Mouse (Mus musculus) embryo, embryonic 11 days (tissue): ENCODE results near the gene Tapt1.
"Not testable (repeated sequence)": the region's sequence is repeated elsewhere in the genome, so short reads cannot be mapped to it uniquely, and the experiment has no call there.

ENCODE experiments used
- DNase-seq: peaks from one replicate; pipeline ENCODE4 v3.0.0-alpha.2; 2015

Tapt1 gene

DNA sequence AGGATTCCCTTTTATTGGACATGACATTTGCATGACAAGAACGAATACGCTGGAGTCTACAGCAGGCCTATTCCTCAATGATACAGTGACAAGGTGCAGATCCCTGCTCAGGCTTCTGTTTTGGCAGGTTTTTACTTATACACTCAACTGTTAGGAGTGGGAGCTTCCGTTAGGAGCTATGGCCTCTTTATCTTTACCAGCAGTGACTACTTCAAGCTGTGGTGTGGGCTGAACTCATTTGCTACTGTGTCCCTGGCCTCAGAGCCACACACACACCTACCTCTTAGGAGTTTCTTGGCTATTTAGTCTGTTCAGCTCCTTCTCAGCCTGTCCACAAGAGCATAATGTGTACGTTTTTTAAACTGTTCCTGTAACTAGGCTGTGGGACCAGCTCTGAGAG, 30.3 kb downstream of the Tapt1 start:
- DNase-seq = no peak

DNA sequence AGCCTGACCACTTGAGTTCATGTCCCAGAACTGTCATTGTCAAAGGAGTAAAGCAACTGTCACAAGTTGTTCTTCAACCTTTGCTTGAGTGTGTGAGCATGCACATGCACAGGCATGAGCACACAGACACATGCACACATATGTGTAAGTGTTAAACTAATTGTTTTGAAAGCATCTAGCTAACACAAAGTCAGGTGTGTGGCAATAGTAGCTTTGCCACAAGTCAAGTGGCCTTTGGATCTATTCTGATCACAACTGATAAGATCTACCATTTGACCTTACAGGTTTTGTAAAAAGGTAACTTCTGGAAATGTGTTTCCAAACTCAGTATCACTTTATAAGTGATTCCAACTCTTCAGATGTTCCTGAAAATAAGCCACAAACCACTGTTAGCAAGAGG, 39.1 kb downstream of the Tapt1 start:
- DNase-seq = no peak

DNA sequence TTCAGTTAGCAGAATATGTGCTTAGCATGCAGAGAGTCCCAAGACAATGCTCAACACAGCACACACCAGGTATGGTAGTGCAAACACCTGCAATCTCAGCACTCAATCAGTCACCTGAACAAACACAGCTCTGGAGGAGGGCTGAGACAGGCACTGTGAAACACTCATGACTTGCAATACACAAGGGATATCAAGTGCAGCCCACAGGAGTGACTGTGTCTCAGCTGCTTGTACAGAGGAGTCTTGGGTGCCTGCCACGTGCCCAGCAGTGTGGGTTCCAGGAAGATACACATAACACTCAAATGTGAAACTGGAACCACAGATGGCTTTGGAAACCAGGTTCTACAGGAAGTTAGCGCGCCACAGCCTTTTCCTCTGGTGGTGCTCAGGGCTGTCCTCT, 44.8 kb downstream of the Tapt1 start:
- DNase-seq = no peak

GRCm38 (mm10) chr5:44180450-44180849, 46.0 kb downstream of the Tapt1 start:
- no peak for DNase-seq

DNA sequence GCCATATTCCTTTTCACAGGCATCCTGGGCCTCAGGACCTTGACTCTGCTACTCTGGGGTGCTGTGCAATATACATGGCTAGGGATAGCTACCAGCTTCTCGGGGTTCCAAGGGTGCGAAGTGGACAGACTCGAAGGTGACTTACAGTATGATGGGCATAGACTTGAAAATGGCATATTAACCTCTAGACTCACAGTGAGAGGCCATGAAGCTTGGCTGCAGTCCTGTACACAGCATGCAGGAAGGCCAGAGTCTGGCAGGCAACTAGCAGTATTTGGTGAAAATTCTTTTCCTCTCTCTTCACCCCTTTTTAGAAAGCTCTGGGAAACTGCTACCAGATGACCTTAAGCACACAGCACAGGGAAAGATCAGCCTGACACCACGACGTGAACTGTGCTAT, 52.4 kb downstream of the Tapt1 start:
- DNase-seq = no peak

- DNase-seq = no peak
These were observed 59.6 kb downstream of the Tapt1 start for GRCm38 (mm10) chr5:44166866-44167265.

GRCm38 (mm10) chr5:44165854-44166253, 60.6 kb downstream of the Tapt1 start:
- peak; percentile 58 for DNase-seq

DNA sequence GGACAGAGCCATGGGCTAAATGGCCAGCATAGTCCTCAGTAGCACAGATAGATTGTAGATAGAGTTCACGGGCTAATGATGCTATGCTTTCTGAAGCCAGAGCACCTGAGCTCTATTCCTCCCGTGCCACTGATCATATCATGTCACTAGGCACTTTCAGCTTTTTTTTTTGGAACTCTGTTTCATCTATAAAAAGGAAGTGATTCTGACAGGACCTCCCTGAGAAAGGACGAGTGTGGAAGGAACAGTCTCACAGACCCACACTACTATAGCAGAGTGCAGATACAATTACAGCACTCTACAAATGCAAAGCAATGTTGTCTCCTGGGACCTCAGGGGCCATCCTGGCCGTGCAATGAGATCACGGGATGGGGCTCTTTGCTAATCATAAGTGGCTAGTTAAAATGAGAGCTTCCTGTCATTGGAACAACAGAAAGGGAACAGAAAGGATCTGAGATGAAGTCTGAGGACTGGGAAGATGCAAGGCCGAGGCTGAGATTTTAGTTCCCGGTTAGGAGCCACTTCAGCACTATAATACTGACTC, 62.1 kb downstream of the Tapt1 start:
- DNase-seq = no peak

DNA sequence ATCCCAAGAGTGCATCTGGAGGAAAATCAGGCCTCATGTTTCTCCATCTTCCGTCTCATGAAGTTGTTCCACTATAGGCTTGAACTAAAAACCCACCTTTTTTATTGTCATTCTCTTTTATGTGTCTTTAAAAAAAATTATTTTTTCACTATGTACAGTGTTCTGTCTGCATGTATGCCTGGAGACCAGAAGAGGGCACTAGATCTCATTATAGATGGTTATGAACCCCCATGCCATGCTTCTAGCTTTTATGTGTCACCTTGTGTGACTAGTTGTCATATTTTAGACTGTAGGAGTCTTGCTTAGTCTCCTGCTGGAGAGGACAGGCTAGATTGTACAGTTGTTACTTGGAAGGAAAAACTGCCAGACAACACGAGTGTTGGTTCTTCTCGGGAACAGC, 63.1 kb downstream of the Tapt1 start:
- no peak for DNase-seq

DNA sequence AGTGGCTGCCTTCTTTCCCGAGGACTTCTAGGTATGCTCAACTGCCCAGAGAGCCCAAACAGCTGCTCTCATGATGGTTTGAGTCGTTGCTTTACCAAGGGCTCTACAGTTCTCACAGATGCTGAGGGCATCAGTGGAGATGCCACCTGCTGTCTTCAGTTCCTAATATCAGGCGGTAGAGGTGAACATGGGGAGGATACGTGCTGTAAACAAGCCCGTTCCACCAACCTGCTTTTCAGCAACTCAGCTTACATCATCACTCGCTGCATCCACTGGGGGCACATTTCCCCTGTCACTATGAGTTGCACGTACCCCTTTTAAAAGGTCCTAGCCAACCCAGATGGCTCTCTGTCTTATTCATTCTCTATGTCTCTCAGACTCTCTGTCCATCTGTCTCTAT, 63.6 kb downstream of the Tapt1 start:
- DNase-seq = no peak

GRCm38 (mm10) chr5:44159679-44160438, 66.6 kb downstream of the Tapt1 start:
- DNase-seq = no peak

GRCm38 (mm10) chr5:44159231-44159630, 67.2 kb downstream of the Tapt1 start:
- DNase-seq = no peak

DNA sequence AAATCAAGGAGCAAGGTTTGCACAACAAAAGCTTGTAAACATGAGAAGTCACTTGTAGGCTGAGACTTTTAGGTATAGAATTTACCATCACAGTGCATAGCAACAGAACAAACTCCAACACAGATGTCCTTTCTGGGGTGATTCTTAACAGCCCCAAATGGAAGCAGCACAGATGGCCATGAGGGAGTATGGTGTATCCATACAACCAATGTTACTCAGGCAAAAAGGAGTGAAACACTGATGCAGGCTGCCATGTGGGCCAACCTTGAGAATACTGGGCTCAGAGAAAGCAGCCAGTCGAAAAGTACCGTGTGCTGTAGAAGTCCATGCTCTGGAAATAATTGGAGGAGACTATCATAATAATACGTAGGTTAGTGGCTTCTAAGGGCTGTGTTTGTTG, 68.0 kb downstream of the Tapt1 start:
- no peak for DNase-seq

DNA sequence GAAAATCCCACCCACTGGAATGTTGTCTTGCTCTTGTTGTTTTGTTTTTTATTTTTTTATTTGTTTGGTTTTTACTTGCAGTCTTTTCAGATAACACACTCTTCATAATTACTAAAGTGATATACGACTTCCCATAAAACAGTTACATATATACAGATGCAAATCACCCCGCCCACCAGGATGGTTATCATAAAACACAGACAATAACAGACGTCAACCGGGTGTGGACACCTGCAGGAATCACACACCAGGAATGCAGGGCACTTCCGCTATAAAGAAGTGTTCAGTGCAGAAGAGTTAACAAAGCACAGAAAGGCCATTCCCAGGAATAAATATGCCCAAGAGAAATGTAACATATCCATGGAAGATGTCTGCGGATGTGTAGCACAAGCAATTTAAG, 68.7 kb downstream of the Tapt1 start:
- DNase-seq = no peak

DNA sequence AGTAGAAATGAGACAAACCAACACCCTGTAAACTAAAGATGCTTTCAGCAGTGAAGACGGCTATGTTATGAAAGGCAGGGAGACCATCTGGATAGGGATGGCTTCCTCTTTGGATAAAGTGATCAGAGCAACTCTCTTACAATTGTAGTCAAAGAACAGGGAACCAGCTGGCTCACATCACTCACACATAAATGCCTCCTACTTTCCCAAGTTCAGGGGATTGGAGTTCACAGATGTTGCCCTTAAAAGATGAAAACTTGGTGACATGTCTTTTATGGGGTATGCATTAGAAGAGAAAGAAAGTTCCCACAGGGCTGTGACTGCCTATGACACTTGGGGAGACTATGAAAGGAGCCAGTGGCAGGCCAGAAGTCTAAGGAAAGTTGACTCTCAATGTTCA, 73.4 kb downstream of the Tapt1 start:
- DNase-seq = no peak

DNA sequence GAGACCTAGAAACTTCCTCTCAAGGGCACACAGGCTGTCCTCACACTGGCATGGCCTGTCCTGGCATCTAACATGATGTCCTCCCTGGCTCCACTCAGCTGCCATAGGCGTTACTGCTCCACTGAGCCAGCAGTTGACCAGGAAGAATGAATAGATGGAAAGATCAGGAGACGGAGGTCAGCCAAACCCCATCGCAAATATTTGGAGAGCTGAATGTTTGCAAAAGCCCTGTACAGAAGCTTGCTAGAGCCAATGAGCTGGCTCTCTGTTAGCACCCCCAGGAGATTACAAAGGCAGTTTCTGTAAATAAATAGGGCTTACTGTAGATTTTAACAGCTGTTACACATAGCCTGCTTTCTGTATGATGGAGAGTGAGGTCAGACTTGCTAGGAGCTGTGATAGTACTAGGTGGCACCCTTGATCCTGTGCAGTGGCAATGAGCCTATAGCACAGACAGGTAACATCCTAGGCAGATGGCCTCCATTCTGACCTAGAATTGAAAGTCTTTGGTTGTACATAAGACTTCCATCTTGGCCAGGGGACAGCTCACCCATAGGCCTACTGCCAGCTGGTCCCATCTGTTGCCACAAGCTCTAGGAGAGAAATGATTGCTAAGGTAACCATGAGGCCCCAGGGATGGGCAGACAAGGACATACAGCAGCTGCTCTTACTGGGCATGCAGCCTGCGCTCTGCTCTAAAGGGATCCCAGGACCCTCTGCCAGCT, 74.9 kb downstream of the Tapt1 start:
- DNase-seq = no peak

- DNase-seq = no peak
These were observed 78.7 kb downstream of the Tapt1 start for GRCm38 (mm10) chr5:44147732-44148131.

DNA sequence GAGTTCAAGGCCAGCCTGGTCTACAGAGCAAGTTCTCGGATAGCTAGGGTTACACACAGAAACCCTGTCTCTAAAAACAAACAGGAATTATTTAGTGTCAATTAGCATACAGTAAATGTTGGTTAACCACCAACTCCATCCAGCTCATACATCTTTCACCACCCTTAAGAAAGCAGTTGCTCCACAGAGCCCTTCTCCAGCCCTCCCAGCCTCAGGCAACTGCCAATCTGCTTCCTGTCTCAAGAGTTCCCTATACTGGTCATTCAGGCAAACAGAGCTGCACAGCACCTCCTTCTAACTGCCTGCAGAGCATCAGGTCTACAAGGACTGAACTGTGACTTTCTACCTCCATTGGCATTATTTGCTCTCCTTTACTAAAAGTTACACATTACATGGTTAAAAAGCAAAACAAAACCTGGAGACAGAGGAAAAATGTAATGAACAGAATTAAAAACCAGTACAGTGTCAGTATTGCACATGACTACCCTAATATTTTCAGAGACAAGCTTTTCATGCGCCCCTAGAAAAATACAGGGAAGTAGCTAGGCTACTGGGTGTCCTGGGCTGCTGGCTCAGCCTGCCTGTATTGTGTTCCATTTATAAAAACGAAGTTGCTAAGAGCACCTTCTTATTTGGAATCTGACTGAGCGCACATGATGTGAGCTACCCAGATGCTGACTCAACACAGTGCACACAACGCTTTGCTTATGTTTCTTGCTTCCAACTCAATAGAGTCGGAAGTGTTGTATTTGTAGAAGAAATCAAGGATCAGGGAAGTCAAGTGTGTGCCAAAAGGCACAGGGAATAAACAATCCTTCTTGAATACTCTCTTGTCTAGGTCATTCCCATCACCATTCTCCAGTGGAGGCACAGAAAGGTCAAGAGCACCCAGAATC, 79.7 kb downstream of the Tapt1 start:
- no peak for DNase-seq

DNA sequence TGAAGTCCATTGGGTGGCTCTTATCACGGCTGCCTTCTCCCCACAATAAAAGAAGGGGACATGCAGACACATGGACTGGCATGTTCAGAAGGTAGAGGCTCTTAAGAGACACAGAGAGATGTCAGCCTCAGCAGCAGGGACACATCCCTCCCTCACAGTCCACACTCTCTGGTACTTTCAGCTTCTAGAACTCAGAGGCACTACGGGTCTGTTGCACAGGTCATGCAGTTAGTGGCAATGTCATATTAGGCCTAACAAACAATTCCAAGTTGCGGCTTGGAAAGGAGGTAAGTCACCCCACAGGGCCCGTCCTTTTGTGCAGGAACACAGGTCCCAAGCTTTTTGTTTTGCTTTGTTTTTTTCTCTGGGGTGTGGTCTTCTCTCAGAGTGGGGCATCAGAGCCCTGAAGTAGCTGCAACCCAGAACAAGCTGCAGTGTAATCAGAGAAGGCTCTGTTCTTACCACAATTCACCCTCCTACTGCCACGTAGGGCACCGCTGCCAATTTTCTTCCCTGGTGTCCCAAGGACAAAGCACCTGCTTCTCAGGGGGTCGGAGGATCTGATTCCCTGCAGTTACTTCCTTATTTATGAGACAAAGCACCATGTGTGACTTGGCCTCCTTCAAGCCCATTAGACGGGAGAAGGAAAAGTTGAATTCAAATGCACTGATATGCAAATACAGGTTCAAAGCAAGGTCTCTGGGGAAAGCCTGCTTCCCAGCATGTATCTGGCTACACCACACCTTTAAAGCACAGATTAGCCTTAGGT, 82.8 kb downstream of the Tapt1 start:
- no peak for DNase-seq

DNA sequence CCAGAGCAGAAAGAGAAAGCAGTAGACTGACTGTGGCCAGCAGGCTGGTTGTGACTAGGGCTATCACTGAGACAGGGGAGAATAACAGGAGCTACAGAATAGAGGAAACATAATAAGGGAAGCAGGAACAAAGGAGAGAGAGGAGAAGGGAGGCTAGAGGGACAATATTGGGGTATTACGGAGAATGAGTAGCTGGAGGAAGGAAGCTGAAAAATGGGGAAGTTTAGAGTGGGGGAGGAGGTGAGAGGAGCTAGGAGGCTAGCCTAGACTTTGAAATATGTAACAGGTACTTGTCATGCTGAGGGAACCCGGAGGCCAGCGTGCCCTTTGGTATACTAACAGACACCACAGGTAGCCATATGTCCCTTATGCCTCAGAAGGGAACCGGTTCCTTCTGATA, 98.9 kb downstream of the Tapt1 start:
- DNase-seq = no peak

DNA sequence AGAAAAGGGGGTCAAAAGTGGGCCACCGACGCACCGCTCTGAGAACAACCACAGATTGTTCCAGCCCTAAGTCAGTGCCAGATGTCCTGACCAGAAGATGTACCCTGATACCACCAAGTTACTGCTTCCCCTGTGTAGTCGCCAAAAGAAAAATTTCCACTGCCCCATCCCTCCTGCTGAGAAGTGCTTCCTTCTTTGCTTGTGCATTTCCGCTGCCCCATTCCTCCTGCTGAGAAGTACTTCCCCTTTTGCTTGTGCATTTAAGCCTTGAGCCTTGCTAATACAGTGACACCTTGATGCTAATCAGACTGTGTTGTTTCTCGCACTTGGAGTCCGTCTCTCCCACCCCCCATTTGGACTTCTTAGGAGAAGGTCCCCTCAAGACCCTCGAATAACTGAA, 99.9 kb downstream of the Tapt1 start:
- not testable (repeated sequence) for DNase-seq
